In genomic region chr12:84148622-84149012, GRCm38 (mm10) we compare ENCODE assay signal across 8 mouse cellular contexts. TPM values are rescaled to one million over a fixed set of nuclear protein-coding genes. Genes with fewer than 3 reads are reported as not detected.
DNase-seq lines count a peak whose midpoint lies in the region; ATAC-seq and TF ChIP-seq lines count a peak whose summit lies in the region.

No protein-coding gene starts in this region.

- H3K4me2 ChIP-seq in kidney, embryonic 16.5 days (replicated peaks; ENCODE audit: low read depth, low read length) = peak overlapping the region; percentile 92
- peak overlapping the region; percentile 95 for H3K4me2 ChIP-seq in embryonic facial prominence, embryonic 13.5 days
- peak overlapping the region; percentile 94 for H3K4me2 ChIP-seq in hindbrain, postnatal 0 days (ENCODE audit: low read depth, low read length)
- H3K4me2 ChIP-seq in midbrain, postnatal 0 days (ENCODE audit: low read depth, low read length, poor library complexity, severe bottlenecking) = peak overlapping the region; percentile 78

- no peaks in the 10 kb centered on the region for H3K4me1 ChIP-seq in kidney, embryonic 16.5 days (ENCODE audit: insufficient read depth, low read length)
- peaks cover 25% of the 10 kb centered on the region for H3K4me1 ChIP-seq in embryonic facial prominence, embryonic 13.5 days
- H3K4me1 ChIP-seq in hindbrain, postnatal 0 days (ENCODE audit: insufficient read depth, low read length) = no peaks in the 10 kb centered on the region
- H3K4me1 ChIP-seq in midbrain, postnatal 0 days (ENCODE audit: insufficient read depth, low read length) = no peaks in the 10 kb centered on the region

- no peaks in the 10 kb centered on the region for H3K9me3 ChIP-seq in kidney, embryonic 16.5 days (ENCODE audit: low read length)
- H3K9me3 ChIP-seq in embryonic facial prominence, embryonic 13.5 days = no peaks in the 10 kb centered on the region
- no peaks in the 10 kb centered on the region for H3K9me3 ChIP-seq in hindbrain, postnatal 0 days (ENCODE audit: low read length)
- H3K9me3 ChIP-seq in midbrain, postnatal 0 days (ENCODE audit: low read length) = no peaks in the 10 kb centered on the region

- peak overlapping the region; percentile 69 for H3K9ac ChIP-seq in kidney, embryonic 16.5 days (replicated peaks; ENCODE audit: low read length)
- peak overlapping the region; percentile 72 for H3K9ac ChIP-seq in embryonic facial prominence, embryonic 13.5 days
- H3K9ac ChIP-seq in hindbrain, postnatal 0 days (replicated peaks; ENCODE audit: low read length) = peak overlapping the region; percentile 67
- H3K9ac ChIP-seq in midbrain, postnatal 0 days (replicated peaks; ENCODE audit: low read length, poor library complexity, severe bottlenecking) = peak overlapping the region; percentile 76; the same call in 1 of the 2 replicates

- no peaks in the 10 kb centered on the region for H3K27me3 ChIP-seq in kidney, embryonic 16.5 days (ENCODE audit: insufficient read depth, low read length)
- no peaks in the 10 kb centered on the region for H3K27me3 ChIP-seq in embryonic facial prominence, embryonic 13.5 days
- no peaks in the 10 kb centered on the region for H3K27me3 ChIP-seq in hindbrain, postnatal 0 days (ENCODE audit: insufficient read depth, low read length)
- H3K27me3 ChIP-seq in midbrain, postnatal 0 days (ENCODE audit: insufficient read depth, low read length) = no peaks in the 10 kb centered on the region

- 16% methylated on average over 10 of the region's 10 CpGs for WGBS in kidney, embryonic 16.5 days
- WGBS in embryonic facial prominence, embryonic 13.5 days = 14% methylated on average over 10 of the region's 10 CpGs
- 2% methylated on average over 10 of the region's 10 CpGs for WGBS in hindbrain, postnatal 0 days
- WGBS in midbrain, postnatal 0 days = 5% methylated on average over 10 of the region's 10 CpGs

- no peak for TF ChIP-seq CTCF in hindbrain, postnatal 0 days (IDR thresholded peaks at IDR 0.05; ENCODE audit: low read depth)
- no peak for TF ChIP-seq CTCF in midbrain, postnatal 0 days (IDR thresholded peaks at IDR 0.05)

- H3K4me3 ChIP-seq in kidney, embryonic 16.5 days (ENCODE audit: low read length) = peak overlapping the region; percentile 62
- peak overlapping the region; percentile 54 for H3K4me3 ChIP-seq in embryonic facial prominence, embryonic 13.5 days
- H3K4me3 ChIP-seq in hindbrain, postnatal 0 days (ENCODE audit: low read length) = peak overlapping the region; percentile 72
- H3K4me3 ChIP-seq in midbrain, postnatal 0 days (ENCODE audit: low read depth, low read length) = peak overlapping the region; percentile 67

- no peak overlapping the region for H3K27ac ChIP-seq in kidney, embryonic 16.5 days (ENCODE audit: low read length)
- no peak overlapping the region for H3K27ac ChIP-seq in embryonic facial prominence, embryonic 13.5 days
- H3K27ac ChIP-seq in hindbrain, postnatal 0 days = peak overlapping the region; percentile 77
- peak overlapping the region; percentile 80 for H3K27ac ChIP-seq in midbrain, postnatal 0 days (ENCODE audit: low read depth, low read length)

- no peak for ATAC-seq in kidney, embryonic 16.5 days (ENCODE audit: low FRiP score, low TSS enrichment)
- no peak for ATAC-seq in embryonic facial prominence, embryonic 13.5 days (ENCODE audit: insufficient number of reproducible peaks, insufficient read depth, low FRiP score, low TSS enrichment, low read depth)
- ATAC-seq in hindbrain, postnatal 0 days = peak; percentile 48
- ATAC-seq in midbrain, postnatal 0 days (ENCODE audit: low FRiP score) = peak; percentile 52
- no peak for ATAC-seq in inflammation-experienced regulatory T-cells, adult 6 months

- peaks cover 13% of the 10 kb centered on the region for H3K36me3 ChIP-seq in kidney, embryonic 16.5 days (ENCODE audit: insufficient read depth, low read length)
- H3K36me3 ChIP-seq in embryonic facial prominence, embryonic 13.5 days = peaks cover 32% of the 10 kb centered on the region
- no peaks in the 10 kb centered on the region; the same call in 1 of the 2 replicates for H3K36me3 ChIP-seq in hindbrain, postnatal 0 days (ENCODE audit: insufficient read depth, low read length)
- H3K36me3 ChIP-seq in midbrain, postnatal 0 days (ENCODE audit: insufficient read depth, low read length) = peaks cover 8% of the 10 kb centered on the region

- DNase-seq in kidney, postnatal 4 days = no peak
- DNase-seq in hindbrain, postnatal 0 days (ENCODE audit: low spot score) = no peak
- DNase-seq in midbrain, postnatal 0 days (ENCODE audit: low spot score) = no peak
- DNase-seq in thymus, postnatal 14 days = no peak
- no peak for DNase-seq in right cerebral cortex, adult 18-20 months

RNA-seq across cellular contexts. Expression of gene Pnma1, which starts 0.3 kb away (rescaled TPM):
- polyA plus RNA-seq in kidney, embryonic 16.5 days (2015; fragmentation: Nextera tagmentation; extraction: Ambion mirVana) = 1.1 and 1.2 TPM in 2 replicates
- polyA plus RNA-seq in embryonic facial prominence, embryonic 13.5 days (2015; fragmentation: Nextera tagmentation; extraction: Ambion mirVana) = 0.74 and 1.1 TPM in 2 replicates
- 2.5 and 3.8 TPM in 2 replicates for total RNA-seq in hindbrain, postnatal 0 days (2014; rRNA removed)
- polyA plus RNA-seq in hindbrain, postnatal 0 days (2015; fragmentation: Nextera tagmentation; extraction: Ambion mirVana) = 4.2 and 4.5 TPM in 2 replicates
- 6.0 and 8.1 TPM in 2 replicates for total RNA-seq in midbrain, postnatal 0 days (2014; rRNA removed)
- 8.2 and 8.9 TPM in 2 replicates for polyA plus RNA-seq in midbrain, postnatal 0 days (2015; fragmentation: Nextera tagmentation; extraction: Ambion mirVana)
- under 1 TPM in 2 of 3 experiments, not detected in 1; 0.40 to 0.44 TPM for polyA plus RNA-seq in inflammation-experienced regulatory T-cells, adult 6 months (2017; shearing (Covaris generic))

RNA-seq across cellular contexts. Expression of gene Dnal1, which starts 34.5 kb away (rescaled TPM):
- polyA plus RNA-seq in kidney, embryonic 16.5 days (2015; fragmentation: Nextera tagmentation; extraction: Ambion mirVana) = 4.2 and 4.8 TPM in 2 replicates
- polyA plus RNA-seq in embryonic facial prominence, embryonic 13.5 days (2015; fragmentation: Nextera tagmentation; extraction: Ambion mirVana) = 7.5 and 9.0 TPM in 2 replicates
- total RNA-seq in hindbrain, postnatal 0 days (2014; rRNA removed) = 9.7 and 10.9 TPM in 2 replicates
- 6.8 and 9.7 TPM in 2 replicates for polyA plus RNA-seq in hindbrain, postnatal 0 days (2015; fragmentation: Nextera tagmentation; extraction: Ambion mirVana)
- total RNA-seq in midbrain, postnatal 0 days (2014; rRNA removed) = 15.6 and 17.1 TPM in 2 replicates
- 7.1 and 10.7 TPM in 2 replicates for polyA plus RNA-seq in midbrain, postnatal 0 days (2015; fragmentation: Nextera tagmentation; extraction: Ambion mirVana)
- polyA plus RNA-seq in inflammation-experienced regulatory T-cells, adult 6 months (2017; shearing (Covaris generic)) = 1 to 10 TPM in 1 of 3 experiments, not detected in 2; 1.0 TPM

RNA-seq across cellular contexts. Expression of gene Acot6, which starts 48.2 kb away (rescaled TPM):
- polyA plus RNA-seq in kidney, embryonic 16.5 days (2015; fragmentation: Nextera tagmentation; extraction: Ambion mirVana) = 1.7 and 1.9 TPM in 2 replicates
- 1.4 and 1.6 TPM in 2 replicates for polyA plus RNA-seq in embryonic facial prominence, embryonic 13.5 days (2015; fragmentation: Nextera tagmentation; extraction: Ambion mirVana)
- 6.8 and 8.6 TPM in 2 replicates for total RNA-seq in hindbrain, postnatal 0 days (2014; rRNA removed)
- polyA plus RNA-seq in hindbrain, postnatal 0 days (2015; fragmentation: Nextera tagmentation; extraction: Ambion mirVana) = 1.6 and 1.8 TPM in 2 replicates
- total RNA-seq in midbrain, postnatal 0 days (2014; rRNA removed) = 4.7 and 5.8 TPM in 2 replicates
- 1.4 and 1.7 TPM in 2 replicates for polyA plus RNA-seq in midbrain, postnatal 0 days (2015; fragmentation: Nextera tagmentation; extraction: Ambion mirVana)
- 1 to 10 TPM in 1 of 3 experiments, under 1 TPM in 2; 0.38 to 1.0 (median 0.47) TPM for polyA plus RNA-seq in inflammation-experienced regulatory T-cells, adult 6 months (2017; shearing (Covaris generic))

Comparison
In these comparisons a context has a peak if more than half of its experiments do, and no peak if none do; other contexts are left out.
1. ATAC-seq: peak in hindbrain, postnatal 0 days (single experiment) and midbrain, postnatal 0 days (single experiment); none in kidney, embryonic 16.5 days (single experiment), embryonic facial prominence, embryonic 13.5 days (single experiment) and inflammation-experienced regulatory T-cells, adult 6 months (single experiment).
2. H3K27ac ChIP-seq: peak in hindbrain, postnatal 0 days (single experiment) and midbrain, postnatal 0 days (single experiment); none in kidney, embryonic 16.5 days (single experiment) and embryonic facial prominence, embryonic 13.5 days (single experiment).
3. Peak in every context shown above with its lines, with median percentiles within 50 percentile points of each other: H3K4me2 ChIP-seq, H3K4me3 ChIP-seq and H3K9ac ChIP-seq.